Comparison of ENCODE assay signal across 9 mouse cellular contexts in the genomic region with DNA sequence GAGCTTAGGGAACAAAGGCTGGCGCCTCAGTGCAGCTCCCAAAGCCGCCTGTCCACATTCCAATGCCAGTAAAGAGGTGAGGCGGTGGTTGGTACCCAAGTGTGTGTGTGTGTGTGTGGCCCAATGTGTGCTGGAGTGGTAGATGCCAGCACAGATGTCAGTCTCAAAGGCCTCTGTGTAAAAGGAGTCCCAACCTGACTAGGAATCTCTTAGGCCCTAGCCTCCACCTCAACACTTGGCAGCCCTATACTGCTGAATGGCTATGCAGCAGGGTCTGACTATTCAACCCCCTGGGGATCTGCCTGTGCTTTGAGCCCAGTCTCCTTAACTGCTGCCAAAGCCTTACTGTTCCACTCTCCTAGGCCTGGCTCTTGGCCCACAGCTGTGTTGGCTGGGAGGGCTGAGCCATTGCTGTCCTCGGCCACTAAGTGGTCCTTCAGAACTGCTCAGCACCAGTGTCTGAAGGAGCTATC. TPM values are rescaled to one million over a fixed set of nuclear protein-coding genes. Genes with fewer than 3 reads are reported as not detected.
A peak's percentile ranks its signal among the peaks of the same experiment; 100 is the strongest.
DNase-seq lines count a peak whose midpoint lies in the region; ATAC-seq and TF ChIP-seq lines count a peak whose summit lies in the region.
"Had no signal": no experiment of that assay in that cellular context is flagged by ENCODE, and none has a peak within 500 bp of the region (broad histone marks: within the 10 kb centered on the region; RNA-seq: fewer than 3 reads in every experiment).

No protein-coding gene starts in this region.

- no peaks in the 10 kb centered on the region for H3K27me3 ChIP-seq in hindbrain, embryonic 15.5 days
- H3K27me3 ChIP-seq in hindbrain, embryonic 10.5 days (ENCODE audit: insufficient read depth, poor library complexity, severe bottlenecking) = no peaks in the 10 kb centered on the region
- no peaks in the 10 kb centered on the region for H3K27me3 ChIP-seq in stomach, embryonic 16.5 days (ENCODE audit: control insufficient read depth, insufficient read depth, low read length)
- H3K27me3 ChIP-seq: liver, embryonic 15.5 days had no signal

- no peak overlapping the region for H3K4me2 ChIP-seq in hindbrain, embryonic 15.5 days
- no peak overlapping the region for H3K4me2 ChIP-seq in stomach, embryonic 16.5 days (ENCODE audit: low read depth, low read length)
- H3K4me2 ChIP-seq: liver, embryonic 15.5 days had no signal

- H3K9ac ChIP-seq in hindbrain, embryonic 15.5 days = no peak overlapping the region
- H3K9ac ChIP-seq in stomach, embryonic 16.5 days (ENCODE audit: low read length) = no peak overlapping the region
- H3K9ac ChIP-seq: liver, embryonic 15.5 days had no signal

- H3K4me3 ChIP-seq in hindbrain, embryonic 15.5 days = no peak overlapping the region
- H3K4me3 ChIP-seq in hindbrain, embryonic 10.5 days = no peak overlapping the region
- no peak overlapping the region for H3K4me3 ChIP-seq in gastrocnemius, adult 2 months
- H3K4me3 ChIP-seq in stomach, embryonic 16.5 days (replicated peaks; ENCODE audit: low read length) = no peak overlapping the region
- H3K4me3 ChIP-seq: liver, embryonic 15.5 days had no signal

- H3K27ac ChIP-seq in hindbrain, embryonic 15.5 days (replicated peaks) = peak overlapping the region; percentile 34; the same call in 1 of the 2 replicates
- H3K27ac ChIP-seq in hindbrain, embryonic 10.5 days = no peak overlapping the region
- peak overlapping the region; percentile 46 for H3K27ac ChIP-seq in gastrocnemius, adult 2 months
- no peak overlapping the region for H3K27ac ChIP-seq in stomach, embryonic 16.5 days (ENCODE audit: low read length)
- H3K27ac ChIP-seq: liver, embryonic 15.5 days had no signal

- WGBS in hindbrain, embryonic 15.5 days = 75% methylated on average over 4 of the region's 4 CpGs
- 93% methylated on average over 4 of the region's 4 CpGs for whole genome bisulfite sequencing in hindbrain, embryonic 10.5 days
- 61% methylated on average over 4 of the region's 4 CpGs for WGBS in stomach, embryonic 16.5 days

- H3K4me1 ChIP-seq in hindbrain, embryonic 15.5 days (replicated peaks) = 0 out of 2 replicates have a peak, but pooled peaks cover 12% of the 10 kb centered on the region
- no peaks in the 10 kb centered on the region for H3K4me1 ChIP-seq in hindbrain, embryonic 10.5 days (replicated peaks)
- H3K4me1 ChIP-seq in stomach, embryonic 16.5 days (ENCODE audit: control insufficient read depth, insufficient read depth, low read length) = 0 out of 2 replicates have a peak, but pooled peaks cover 2% of the 10 kb centered on the region
- H3K4me1 ChIP-seq: liver, embryonic 15.5 days had no signal

- intact Hi-C loops in gastrocnemius, adult 2 months (cut with DNase I) = no loop called here

- peaks cover 32% of the 10 kb centered on the region for H3K36me3 ChIP-seq in hindbrain, embryonic 15.5 days
- H3K36me3 ChIP-seq in hindbrain, embryonic 10.5 days = peaks cover 82% of the 10 kb centered on the region
- peaks cover 11% of the 10 kb centered on the region for H3K36me3 ChIP-seq in stomach, embryonic 16.5 days (ENCODE audit: control insufficient read depth, insufficient read depth, low read length)

- no peak for TF ChIP-seq CTCF in gastrocnemius, adult 2 months (IDR thresholded peaks at IDR 0.05)

- H3K9me3 ChIP-seq in hindbrain, embryonic 15.5 days = no peaks in the 10 kb centered on the region
- H3K9me3 ChIP-seq in hindbrain, embryonic 10.5 days = no peaks in the 10 kb centered on the region
- no peaks in the 10 kb centered on the region for H3K9me3 ChIP-seq in stomach, embryonic 16.5 days (replicated peaks; ENCODE audit: control insufficient read depth, low read length)
- H3K9me3 ChIP-seq: liver, embryonic 15.5 days had no signal

- peak; percentile 67; the same call in 1 of the 2 replicates for ATAC-seq in hindbrain, embryonic 15.5 days (ENCODE audit: low FRiP score, low read depth)
- ATAC-seq in stomach, embryonic 16.5 days (ENCODE audit: insufficient read depth, low FRiP score) = peak; percentile 46; the same call in 1 of the 2 replicates

- no peak for DNase-seq in hindbrain, embryonic 10.5 days (ENCODE audit: low spot score)
- DNase-seq in adrenal gland, postnatal 36 days = peak; percentile 38 to 70
- DNase-seq in gastrocnemius, adult 2 months = peak; percentile 87
- peak; percentile 24 to 60 for DNase-seq in layer of hippocampus, postnatal 14 days (ENCODE audit: low spot score in 2 of 2)
- DNase-seq in spleen, postnatal 14 days (ENCODE audit: low spot score in 2 of 2) = no peak
- no peak for DNase-seq in spleen, postnatal 10 days (ENCODE audit: low spot score in 2 of 2)

RNA-seq across cellular contexts. Expression of a gene that starts 5.1 kb away (rescaled TPM):
- 51.6 and 56.5 TPM in 2 replicates for polyA plus RNA-seq in hindbrain, embryonic 15.5 days (2015; fragmentation: Nextera tagmentation; extraction: Ambion mirVana)
- 29.5 and 29.7 TPM in 2 replicates for polyA plus RNA-seq in hindbrain, embryonic 10.5 days (2016; fragmentation: Nextera tagmentation; extraction: Ambion mirVana)
- total RNA-seq in adrenal gland, postnatal 36 days (2021) = 10 to 100 TPM; 13.4 to 18.1 TPM
- total RNA-seq in gastrocnemius, adult 2 months (2021) = 1 to 10 TPM; 5.8 to 6.2 TPM
- total RNA-seq in layer of hippocampus, postnatal 14 days (2021) = 10 to 100 TPM; 32.1 to 32.8 TPM
- 17.8 and 19.9 TPM in 2 replicates for polyA plus RNA-seq in stomach, embryonic 16.5 days (2015; fragmentation: Nextera tagmentation; extraction: Ambion mirVana)

RNA-seq across cellular contexts. Expression of a gene that starts 19.8 kb away (rescaled TPM):
- 81.2 and 82.7 TPM in 2 replicates for polyA plus RNA-seq in hindbrain, embryonic 15.5 days (2015; fragmentation: Nextera tagmentation; extraction: Ambion mirVana)
- polyA plus RNA-seq in hindbrain, embryonic 10.5 days (2016; fragmentation: Nextera tagmentation; extraction: Ambion mirVana) = 75.3 and 75.4 TPM in 2 replicates
- total RNA-seq in adrenal gland, postnatal 36 days (2021) = 10 to 100 TPM; 38.9 to 45.5 TPM
- total RNA-seq in gastrocnemius, adult 2 months (2021) = 10 to 100 TPM; 23.6 to 30.8 TPM
- total RNA-seq in layer of hippocampus, postnatal 14 days (2021) = 10 to 100 TPM; 37.0 to 37.7 TPM
- 53.7 and 59.5 TPM in 2 replicates for polyA plus RNA-seq in stomach, embryonic 16.5 days (2015; fragmentation: Nextera tagmentation; extraction: Ambion mirVana)

RNA-seq across cellular contexts. Expression of a gene that starts 20.2 kb away (rescaled TPM):
- polyA plus RNA-seq in hindbrain, embryonic 15.5 days (2015; fragmentation: Nextera tagmentation; extraction: Ambion mirVana) = 77.0 and 84.9 TPM in 2 replicates
- 45.4 and 53.0 TPM in 2 replicates for polyA plus RNA-seq in hindbrain, embryonic 10.5 days (2016; fragmentation: Nextera tagmentation; extraction: Ambion mirVana)
- total RNA-seq in adrenal gland, postnatal 36 days (2021) = 10 to 100 TPM; 34.8 to 47.3 TPM
- total RNA-seq in gastrocnemius, adult 2 months (2021) = 10 to 100 TPM; 13.7 to 14.8 TPM
- total RNA-seq in layer of hippocampus, postnatal 14 days (2021) = 10 to 100 TPM; 60.3 to 65.3 TPM
- 34.5 and 35.6 TPM in 2 replicates for polyA plus RNA-seq in stomach, embryonic 16.5 days (2015; fragmentation: Nextera tagmentation; extraction: Ambion mirVana)

Comparison
In these comparisons a context has a peak if more than half of its experiments do, and no peak if none do; other contexts are left out.
1. H3K27ac ChIP-seq: peak in hindbrain, embryonic 15.5 days (single experiment) and gastrocnemius, adult 2 months (single experiment); none in hindbrain, embryonic 10.5 days (single experiment) and stomach, embryonic 16.5 days (single experiment).
2. DNase-seq: peak in adrenal gland, postnatal 36 days (2 of 2), gastrocnemius, adult 2 months (single experiment) and layer of hippocampus, postnatal 14 days (2 of 2); none in hindbrain, embryonic 10.5 days (single experiment), spleen, postnatal 14 days (0 of 2) and spleen, postnatal 10 days (0 of 2).